Mouse (Mus musculus) C2C12 (cell line): ENCODE data around the gene Fam229b. TPM values are rescaled to one million over a fixed set of nuclear protein-coding genes. Genes with fewer than 3 reads are reported as not detected.

ENCODE experiments used
- H3K27me3 ChIP-seq: one replicate; pipeline ENCODE4 v1.6.1; 2011; ENCODE audit not compliant: control insufficient read depth, insufficient read depth, insufficient read length
- H3K36me3 ChIP-seq: one replicate; pipeline ENCODE4 v1.6.1; 2011; ENCODE audit not compliant: control insufficient read depth, insufficient read depth
- H3K4me3 ChIP-seq: one replicate; pipeline ENCODE4 v1.5.1; 2011; ENCODE audit warnings: mild to moderate bottlenecking, control low read depth; ENCODE audit not compliant: poor library complexity, insufficient read depth, severe bottlenecking
- H3K79me2 ChIP-seq: one replicate; pipeline ENCODE4 v1.6.1; 2011; ENCODE audit not compliant: control insufficient read depth, insufficient read depth
- H3K79me3 ChIP-seq: one replicate; pipeline ENCODE4 v1.6.1; 2011; ENCODE audit warnings: low read depth, control low read depth
- H3ac ChIP-seq: one replicate; pipeline ENCODE3; 2011; ENCODE audit warnings: low read depth; ENCODE audit not compliant: control insufficient read depth, insufficient read length
- CEBPB ChIP-seq: IDR thresholded peaks from one replicate; pipeline ENCODE4 v1.6.1; 2011; ENCODE audit warnings: low read depth, mild to moderate bottlenecking, control low read depth, moderate library complexity
- CTCF ChIP-seq: IDR thresholded peaks from one replicate; pipeline ENCODE4 v1.5.1; 2011; ENCODE audit not compliant: control insufficient read depth, insufficient read depth, insufficient read length
- FOSL1 ChIP-seq: IDR thresholded peaks from one replicate; pipeline ENCODE4 v1.8.0; 2011; ENCODE audit warnings: mild to moderate bottlenecking, low read length; ENCODE audit not compliant: poor library complexity, insufficient read depth, severe bottlenecking
- MAX ChIP-seq: IDR thresholded peaks from one replicate; pipeline ENCODE4 v1.6.1; 2011; ENCODE audit warnings: mild to moderate bottlenecking, control low read depth
- MYOD1 ChIP-seq: IDR thresholded peaks from one replicate; pipeline ENCODE4 v1.6.1; 2011; ENCODE audit warnings: low read depth; ENCODE audit not compliant: control insufficient read depth, insufficient read length
- MYOG ChIP-seq: IDR thresholded peaks from one replicate; pipeline ENCODE4 v1.6.1; 2011; ENCODE audit not compliant: control insufficient read depth, insufficient read length; ENCODE audit errors: extremely low read depth
- USF1 ChIP-seq: IDR thresholded peaks from one replicate; pipeline ENCODE4 v1.6.1; 2011; ENCODE audit warnings: low read depth, mild to moderate bottlenecking, control low read depth, moderate library complexity
- polyA plus RNA-seq: library from polyadenylated mRNA; unstranded; fragments of >200 nt; fragmentation: generic; extraction: Trizol; gene quantifications from one replicate; pipeline ENCODE4 v1.2.1, GENCODE M21; 2012; ENCODE audit warnings: missing spikeins

Gene Fam229b
- polyA plus RNA-seq, 1 experiment = 3.7 TPM

GRCm38 (mm10) chr10:39162666-39163484 is 29.2 kb upstream of the Fam229b start:
- Histone ChIP-seq H3K79me2 (no peaks in the 10 kb centered on the region), H3K4me3 (no peak overlapping the region), H3K79me3 (no peaks in the 10 kb centered on the region), H3ac (no peak overlapping the region), H3K27me3 (peaks cover 6% of the 10 kb centered on the region), H3K36me3 (no peaks in the 10 kb centered on the region)
- TF ChIP-seq CEBPB = no peak
- TF ChIP-seq MYOG = no peak
- no peak for TF ChIP-seq MAX
- no peak for TF ChIP-seq USF1
- TF ChIP-seq MYOD1 = no peak

- no peak overlapping the region for H3ac ChIP-seq
- no peaks in the 10 kb centered on the region for H3K79me3 ChIP-seq
- no peak overlapping the region for H3K4me3 ChIP-seq
- H3K36me3 ChIP-seq = no peaks in the 10 kb centered on the region
- TF ChIP-seq USF1 = no peak
- no peak for TF ChIP-seq FOSL1
- TF ChIP-seq MAX = no peak
- TF ChIP-seq CTCF = no peak
- TF ChIP-seq MYOD1 = no peak
- TF ChIP-seq CEBPB = no peak
- TF ChIP-seq MYOG = no peak
- H3K27me3 ChIP-seq = no peaks in the 10 kb centered on the region
- H3K79me2 ChIP-seq = no peaks in the 10 kb centered on the region
Measured at GRCm38 (mm10) chr10:39161406-39161805, 27.7 kb upstream of the Fam229b start.

GRCm38 (mm10) chr10:39158306-39158705 is 24.6 kb upstream of the Fam229b start:
- no peak overlapping the region for H3K4me3 ChIP-seq
- H3K36me3 ChIP-seq = no peaks in the 10 kb centered on the region
- TF ChIP-seq CEBPB = no peak
- TF ChIP-seq USF1 = no peak
- no peak for TF ChIP-seq CTCF
- TF ChIP-seq MYOG = no peak
- no peak for TF ChIP-seq FOSL1
- no peak for TF ChIP-seq MYOD1
- TF ChIP-seq MAX = no peak
- H3K79me3 ChIP-seq = no peaks in the 10 kb centered on the region
- no peaks in the 10 kb centered on the region for H3K27me3 ChIP-seq
- H3K79me2 ChIP-seq = no peaks in the 10 kb centered on the region
- no peak overlapping the region for H3ac ChIP-seq

DNA sequence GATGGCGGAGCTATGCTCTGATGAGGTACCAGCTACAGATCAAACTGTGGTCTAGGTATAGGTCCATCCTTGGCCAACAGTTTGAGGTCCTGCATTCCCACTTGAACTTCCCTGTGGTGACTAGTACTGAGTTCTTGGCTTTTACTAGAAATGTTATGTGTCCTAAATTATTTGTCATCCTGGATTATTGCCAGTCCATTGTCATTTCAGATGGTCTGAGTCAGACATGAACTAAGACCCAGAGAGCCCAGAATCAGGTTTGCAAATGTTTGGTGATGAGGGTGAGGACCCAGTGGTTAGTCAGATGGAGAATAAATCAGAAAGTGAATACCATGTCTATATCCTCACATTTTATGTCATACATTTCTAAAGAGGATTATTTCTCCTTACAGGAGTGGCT is 23.6 kb upstream of the Fam229b start:
- H3K36me3 ChIP-seq = no peaks in the 10 kb centered on the region
- TF ChIP-seq MYOG (no peak), MYOD1 (no peak), CTCF (no peak), CEBPB (no peak)
- H3K79me3 ChIP-seq = no peaks in the 10 kb centered on the region
- no peak overlapping the region for H3ac ChIP-seq
- no peaks in the 10 kb centered on the region for H3K79me2 ChIP-seq
- no peaks in the 10 kb centered on the region for H3K27me3 ChIP-seq
- H3K4me3 ChIP-seq = no peak overlapping the region

DNA sequence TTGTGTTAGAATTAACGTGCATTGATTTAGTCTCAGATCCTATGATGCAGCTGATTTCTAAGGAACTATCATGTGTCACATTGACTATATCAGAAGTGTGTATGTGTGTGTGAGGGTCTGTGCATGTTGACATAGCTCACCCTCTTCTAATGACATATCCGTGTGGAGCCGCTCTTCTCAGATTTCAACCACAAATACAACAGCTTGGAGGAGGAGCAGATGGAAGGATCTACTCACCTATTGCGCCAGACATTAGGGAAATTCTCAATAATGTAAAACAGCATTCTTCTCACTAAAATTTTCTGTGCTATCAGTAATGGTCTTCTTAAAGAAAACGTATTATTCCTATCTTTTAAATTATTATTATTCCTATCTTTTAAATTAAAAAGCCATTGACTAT is 23.0 kb upstream of the Fam229b start:
- peak; percentile 69 for TF ChIP-seq CEBPB
- TF ChIP-seq FOSL1 = no peak
- TF ChIP-seq MYOD1 = no peak
- no peak for TF ChIP-seq MYOG
- TF ChIP-seq USF1 = no peak
- TF ChIP-seq MAX = no peak
- TF ChIP-seq CTCF = no peak
- Histone ChIP-seq H3K4me3 (no peak overlapping the region), H3K79me3 (no peaks in the 10 kb centered on the region), H3K36me3 (peaks cover 5% of the 10 kb centered on the region), H3K27me3 (no peaks in the 10 kb centered on the region), H3ac (no peak overlapping the region), H3K79me2 (no peaks in the 10 kb centered on the region)

- Histone ChIP-seq H3K27me3 (no peaks in the 10 kb centered on the region), H3K79me2 (no peaks in the 10 kb centered on the region), H3K4me3 (no peak overlapping the region), H3K36me3 (peaks cover 82% of the 10 kb centered on the region), H3ac (no peak overlapping the region), H3K79me3 (no peaks in the 10 kb centered on the region)
- TF ChIP-seq FOSL1 (no peak), MYOD1 (no peak), MYOG (no peak), MAX (no peak), USF1 (no peak), CEBPB (no peak)
Measured at GRCm38 (mm10) chr10:39142216-39142615, 8.5 kb upstream of the Fam229b start.
